Mouse (Mus musculus): ENCODE results near the gene Insr.
A peak's percentile ranks its signal among the peaks of the same experiment; 100 is the strongest.
"Not testable (repeated sequence)": the region's sequence is repeated elsewhere in the genome, so short reads cannot be mapped to it uniquely, and the experiment has no call there.

The Insr gene

GRCm38 (mm10) chr8:3179930-3180329, 99.5 kb downstream of the Insr start:
- DNase-seq, result no peak

DNA sequence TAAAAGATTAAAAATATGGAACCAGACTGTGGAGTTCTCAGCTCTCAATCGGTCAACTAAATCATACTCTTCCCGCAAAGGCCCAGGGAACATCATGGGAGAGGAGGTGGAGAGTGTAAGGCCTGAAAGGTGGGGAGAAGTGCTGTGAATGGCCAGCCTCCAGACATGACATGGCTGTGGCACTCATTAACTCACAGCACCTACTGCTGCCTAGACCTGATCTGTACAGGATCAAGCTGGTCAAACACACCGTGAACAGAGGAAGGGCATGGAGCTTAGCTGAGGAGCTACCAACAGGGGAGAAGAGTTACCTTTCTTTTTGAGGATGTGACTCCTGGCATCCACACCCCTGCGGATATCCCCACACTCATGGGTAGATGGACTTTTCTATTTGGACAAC, 102.0 kb downstream of the Insr start:
- DNase-seq, result peak; percentile 12

- no peak for DNase-seq
Observed at GRCm38 (mm10) chr8:3172246-3172645, 107.2 kb downstream of the Insr start.

DNA sequence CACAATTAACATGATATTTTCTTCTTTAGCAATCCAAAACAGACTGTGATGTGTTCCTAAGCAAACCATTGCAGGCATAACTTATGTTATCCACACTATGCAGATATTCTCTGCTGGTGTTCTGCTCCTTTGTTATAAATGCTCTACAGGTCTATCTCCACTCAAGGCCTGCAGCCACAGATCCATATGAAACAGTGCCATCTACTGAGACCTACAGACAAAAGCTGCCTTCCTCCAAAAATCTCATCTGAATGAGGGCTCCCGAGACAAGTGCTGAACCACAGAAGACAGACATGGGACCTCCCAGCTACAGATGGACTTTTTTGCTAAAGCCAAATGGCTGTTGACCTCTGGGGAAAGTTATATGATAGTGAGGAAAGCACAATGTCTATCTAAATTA, 132.9 kb downstream of the Insr start:
- DNase-seq, result no peak

- DNase-seq, result not testable (repeated sequence)
Observed at GRCm38 (mm10) chr8:3100416-3100815, 179.0 kb downstream of the Insr start.
